Mouse (Mus musculus) lung, postnatal 25 days (tissue): ENCODE measurements at regions not wholly inside any gene's neighbourhood (a gene's known extent, or its start where the extent isn't known, plus 50 kb on each side); places are given as distances from the start of the nearest gene placed in this dataset.

Source experiments
- DNase-seq: peaks from one replicate; pipeline ENCODE4 v3.0.0; 2022; ENCODE audit warnings: low spot score

DNA sequence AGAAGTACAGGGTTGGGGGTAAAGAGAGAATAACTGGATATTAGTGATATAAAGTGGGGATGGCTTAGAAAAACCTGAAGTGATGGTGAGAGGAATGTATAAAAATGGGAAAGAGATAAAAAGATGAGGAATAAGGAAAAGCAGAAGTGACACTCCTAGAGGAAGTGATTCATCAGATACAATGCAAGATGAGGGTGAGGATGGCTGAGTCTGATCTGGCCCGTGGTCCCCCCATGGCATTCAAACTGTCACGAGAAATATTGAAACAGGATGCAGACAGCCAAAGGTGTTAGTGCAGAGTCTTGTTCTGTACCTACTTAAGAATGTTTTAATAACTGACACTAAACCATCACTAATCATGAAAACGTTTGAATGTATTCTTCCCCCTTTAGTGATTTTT, 56.2 kb upstream of the Kitl start:
- DNase-seq = no peak

- DNase-seq = no peak
Observed at GRCm38 (mm10) chr10:99952486-99952885, 62.9 kb upstream of the Kitl start.

- DNase-seq = peak; percentile 7
Observed at GRCm38 (mm10) chr10:99951718-99952117, 63.7 kb upstream of the Kitl start.

DNA sequence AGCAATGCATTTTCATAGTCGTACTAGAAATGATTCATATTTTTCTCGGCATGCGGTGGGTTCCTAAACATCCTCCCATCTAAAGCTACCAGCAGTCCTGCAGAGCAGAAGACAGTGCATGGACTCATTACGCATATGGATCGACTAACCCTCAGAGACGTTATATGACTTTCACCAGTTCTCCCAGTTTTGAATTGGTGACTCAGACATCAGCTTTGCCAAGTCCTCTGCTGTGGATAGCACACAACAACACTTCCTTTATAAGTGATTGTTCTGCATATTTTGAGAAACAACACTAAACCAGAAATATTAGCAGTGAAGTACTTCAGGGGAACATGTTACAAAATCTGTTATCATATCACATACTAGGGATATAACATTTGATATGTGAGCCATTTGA, 64.1 kb upstream of the Kitl start:
- DNase-seq = no peak

GRCm38 (mm10) chr10:99948740-99949139, 66.7 kb upstream of the Kitl start:
- no peak for DNase-seq

DNA sequence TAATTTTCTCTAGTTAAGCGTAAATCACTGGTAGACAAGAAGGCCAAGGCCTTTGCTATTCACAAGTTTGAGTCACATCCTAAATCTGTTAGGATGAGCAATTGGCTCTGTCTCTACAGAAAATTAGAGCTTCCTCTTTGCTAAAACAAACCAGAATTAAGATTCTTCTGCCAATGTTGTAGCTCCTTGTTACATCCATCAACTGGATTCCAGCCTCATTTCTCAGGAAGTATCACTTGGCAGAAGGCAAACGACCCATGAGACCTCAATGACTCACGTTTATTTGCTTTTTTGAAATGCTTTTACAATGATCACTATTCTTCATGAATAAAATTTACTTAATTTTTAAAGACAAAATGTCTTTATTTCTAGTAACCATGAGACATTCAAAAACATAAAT, 70.0 kb upstream of the Kitl start:
- DNase-seq = no peak

DNA sequence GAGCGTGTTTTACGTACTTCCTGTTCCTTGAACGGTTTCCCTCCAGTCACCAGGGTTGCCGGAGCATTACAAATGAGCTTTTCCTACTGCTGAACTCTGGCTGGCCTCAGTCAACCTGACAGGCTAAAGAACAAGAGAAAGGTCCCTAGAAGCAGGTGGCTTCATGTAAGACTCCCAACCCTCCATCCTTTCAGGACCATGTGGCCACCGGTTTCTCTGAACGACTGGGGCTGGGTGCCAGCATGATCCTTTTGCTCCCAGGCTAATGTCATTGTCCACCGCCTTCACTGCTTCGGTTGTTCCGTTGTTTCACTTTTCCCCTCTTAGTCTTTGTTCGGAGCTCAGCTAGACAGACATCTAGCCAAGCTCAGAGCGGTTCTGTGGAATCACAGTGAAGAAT, 73.8 kb upstream of the Kitl start:
- DNase-seq = peak; percentile 28

DNA sequence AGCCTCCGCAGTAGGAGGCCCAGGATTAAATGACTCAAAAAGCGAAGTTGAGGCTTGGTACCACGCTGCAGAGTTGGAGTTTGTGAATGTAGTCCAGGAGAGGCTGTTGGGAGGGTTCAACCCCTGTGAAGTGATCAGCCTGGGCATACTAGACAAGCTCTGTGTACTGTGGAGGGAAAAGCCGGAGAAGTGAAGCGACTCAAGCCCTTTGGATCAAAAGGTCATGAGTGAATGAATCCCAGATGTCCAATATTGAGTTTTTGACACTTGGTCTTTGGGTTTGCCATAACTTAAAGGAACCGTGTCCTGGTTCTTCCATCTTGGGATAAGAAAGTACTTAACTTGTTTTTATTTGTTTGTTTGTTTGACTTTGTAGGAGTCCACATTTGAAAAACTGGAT, 76.5 kb upstream of the Kitl start:
- no peak for DNase-seq

DNA sequence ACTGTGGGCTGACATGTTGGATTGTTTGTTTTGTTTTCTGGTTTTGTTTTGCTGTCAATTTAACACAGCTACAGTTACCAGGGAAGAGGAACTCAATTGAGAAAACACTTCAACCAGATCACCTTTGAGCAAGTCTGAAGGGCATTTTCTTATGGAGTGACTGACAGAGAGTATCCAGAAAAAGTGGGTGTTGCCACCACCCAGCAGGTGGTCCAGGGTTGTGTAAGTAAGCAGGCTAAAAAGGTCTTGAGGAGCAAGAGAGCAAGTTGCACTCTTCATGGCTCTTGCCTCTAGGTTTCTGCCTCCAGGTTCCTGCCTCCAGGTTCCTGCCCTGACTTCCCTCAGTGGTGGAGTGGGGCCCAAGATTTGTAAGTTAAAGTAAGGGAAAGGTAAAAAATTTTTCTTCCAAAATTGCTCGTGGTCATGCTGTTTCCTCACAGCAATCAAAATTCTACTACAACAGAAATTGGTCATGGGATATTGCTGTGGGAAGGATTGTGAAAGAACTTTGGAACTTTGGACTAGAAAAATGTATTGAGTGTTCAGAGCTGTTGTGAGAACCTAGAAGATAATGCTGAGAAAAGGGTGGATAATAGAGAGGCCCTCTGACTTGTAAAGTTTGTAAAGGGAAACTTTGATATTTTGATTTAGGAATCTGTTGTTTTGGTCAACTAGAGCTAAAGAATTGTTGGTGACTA, 77.4 kb upstream of the Kitl start:
- DNase-seq = no peak

GRCm38 (mm10) chr10:99929191-99929590, 86.2 kb upstream of the Kitl start:
- DNase-seq = no peak

GRCm38 (mm10) chr10:99927913-99928312, 87.5 kb upstream of the Kitl start:
- peak; percentile 8 for DNase-seq

DNA sequence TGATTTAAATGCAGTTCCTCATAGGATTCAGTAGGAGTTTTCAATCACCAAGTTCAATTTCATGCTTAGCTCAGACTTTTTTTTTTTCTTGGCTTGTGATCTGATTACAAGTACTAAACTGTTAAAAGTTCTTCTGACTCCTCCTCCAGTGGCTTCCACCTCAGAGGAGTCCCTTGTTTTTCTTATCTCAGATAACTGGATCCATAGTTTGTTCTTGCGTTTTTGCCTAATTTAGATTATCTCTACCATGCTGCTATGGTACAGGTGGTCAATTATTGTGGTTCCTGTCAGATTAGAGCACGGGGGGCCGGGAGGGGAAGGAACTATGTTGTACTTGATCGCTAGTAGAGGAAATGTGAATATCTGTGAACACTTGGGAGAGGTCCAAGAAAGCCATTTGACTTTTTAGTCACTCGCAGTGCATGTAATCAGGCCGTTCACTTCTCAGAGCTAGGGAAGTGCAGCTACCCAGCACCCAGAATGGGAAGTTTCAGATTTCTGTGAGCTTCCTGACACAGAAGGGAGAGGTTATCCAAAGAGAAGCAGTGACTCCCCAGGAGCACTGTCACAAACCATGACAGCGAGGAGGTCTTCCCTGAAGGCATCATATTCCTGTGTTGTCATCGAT, 89.0 kb upstream of the Kitl start:
- no peak for DNase-seq

GRCm38 (mm10) chr10:99924541-99924940, 90.9 kb upstream of the Kitl start:
- no peak for DNase-seq

- no peak for DNase-seq
Observed at GRCm38 (mm10) chr10:99919925-99920324, 95.5 kb upstream of the Kitl start.

GRCm38 (mm10) chr10:99918567-99919320, 96.7 kb upstream of the Kitl start:
- no peak for DNase-seq

DNA sequence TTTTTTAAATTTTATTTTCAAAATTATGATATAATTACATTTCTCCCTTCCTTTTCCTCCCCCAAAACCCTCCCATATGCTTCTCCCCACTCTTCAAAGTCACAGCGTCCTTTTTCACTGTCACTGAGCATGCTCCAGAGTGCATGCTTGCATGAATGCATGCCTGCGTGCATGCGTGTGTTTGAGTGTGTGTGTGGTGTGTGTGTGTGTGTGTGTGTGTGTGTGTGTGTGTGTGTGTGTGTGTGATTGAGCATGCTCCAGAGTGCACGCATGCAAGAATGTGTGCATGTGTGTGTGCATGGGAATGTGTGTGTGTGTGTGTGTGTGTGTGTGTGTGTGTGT, 101.6 kb upstream of the Kitl start:
- no peak for DNase-seq

GRCm38 (mm10) chr10:99913001-99913845, 102.2 kb upstream of the Kitl start:
- DNase-seq = peak; percentile 14

- no peak for DNase-seq
Observed at GRCm38 (mm10) chr10:99910011-99910723, 105.3 kb upstream of the Kitl start.

DNA sequence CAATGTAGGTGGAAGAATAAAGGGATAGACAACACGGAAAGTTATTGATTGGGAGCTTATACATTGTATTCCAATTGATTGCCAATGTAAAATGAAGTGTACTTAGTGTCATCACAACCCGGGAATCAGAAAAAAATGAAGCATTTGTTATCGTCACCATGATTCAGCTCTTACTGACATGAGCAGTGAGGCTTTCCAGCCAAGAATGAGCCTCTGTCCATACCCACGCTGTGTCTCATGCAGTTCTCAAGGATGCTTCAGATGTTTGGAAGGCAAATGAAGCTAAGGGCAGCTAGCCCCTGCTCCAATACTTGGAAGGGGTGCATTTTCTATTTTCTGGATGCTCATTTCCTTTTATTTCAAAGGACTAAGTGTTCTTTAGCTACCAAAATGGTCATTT, 107.4 kb upstream of the Kitl start:
- DNase-seq = no peak

GRCm38 (mm10) chr10:99906778-99907435, 108.5 kb upstream of the Kitl start:
- no peak for DNase-seq
